Mouse (Mus musculus) testis, adult 2 months (tissue): ENCODE measurements around the gene Srarp.

ENCODE experiments used
- CTCF ChIP-seq: fragments of 200-500 bp; IDR thresholded peaks from 2 replicates; pipeline ENCODE4 v1.5.1; 2012; ENCODE audit warnings: low read depth, mild to moderate bottlenecking, inconsistent platforms, low read length, moderate library complexity; ENCODE audit not compliant: control insufficient read depth, insufficient read depth, insufficient replicate concordance
- POLR2A ChIP-seq: fragments of 200-500 bp; IDR thresholded peaks from 2 replicates; pipeline ENCODE4 v1.6.1; 2012; ENCODE audit warnings: low read depth, mild to moderate bottlenecking, inconsistent platforms, low read length, moderate library complexity; ENCODE audit not compliant: control insufficient read depth

DNA sequence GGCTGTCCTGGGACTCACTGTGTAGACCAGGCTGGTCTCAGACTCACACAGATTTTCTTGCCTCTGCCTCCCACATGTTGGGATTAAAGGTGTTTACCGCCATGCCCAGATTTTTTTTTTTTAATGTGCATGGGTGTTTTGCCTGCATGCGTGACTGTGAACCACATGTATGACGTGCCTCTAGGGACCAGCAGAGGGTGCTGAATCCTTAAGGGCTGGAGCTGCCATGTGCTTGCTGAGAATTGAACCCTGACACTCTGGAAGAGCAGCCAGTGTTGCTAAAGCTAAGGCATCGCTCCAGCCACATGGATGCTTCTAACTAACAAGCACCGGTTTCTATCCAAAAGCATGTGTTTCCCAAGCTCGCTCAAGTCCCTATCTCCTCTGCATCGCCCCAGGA lies 49.8 kb downstream of the Srarp start:
- TF ChIP-seq CTCF: no peak
- no peak for TF ChIP-seq POLR2A
